Mouse (Mus musculus) midbrain, embryonic 10.5 days (tissue): ENCODE measurements around the gene Grxcr1. TPM values are rescaled to one million over a fixed set of nuclear protein-coding genes. Genes with fewer than 3 reads are reported as not detected.

Experiments used
- polyA plus RNA-seq: library from polyadenylated mRNA; unstranded; fragments of >200 nt; fragmentation: Nextera tagmentation; extraction: Ambion mirVana; gene quantifications from 2 replicates; pipeline ENCODE4 v1.2.1, GENCODE M21; 2016

The Grxcr1 gene
- polyA plus RNA-seq, 1 experiment from 2014 or later: not detected

Other genes starting within 250 kb of the Grxcr1 start
- 21.3 and 29.6 TPM in 2 replicates for gene Atp8a1, start 184.4 kb upstream of the Grxcr1 start, polyA plus RNA-seq
- not detected in 2 replicates for gene Gm5108, start 90.2 kb upstream of the Grxcr1 start, polyA plus RNA-seq
- gene Gm21905, start 85.4 kb upstream of the Grxcr1 start, polyA plus RNA-seq: not detected in 2 replicates